Mouse (Mus musculus) effector memory CD4-positive, alpha-beta T cell, adult 7 months (primary cell): ENCODE data around the gene Agbl3. TPM values are rescaled to one million over a fixed set of nuclear protein-coding genes. Genes with fewer than 3 reads are reported as not detected.

ENCODE experiments used
- polyA plus RNA-seq: library from polyadenylated mRNA; unstranded; fragments of 100-300 nt; shearing (Covaris generic); gene quantifications from one replicate; pipeline ENCODE4 v1.2.1, GENCODE M21; 2017

Gene Agbl3
- polyA plus RNA-seq: 1.8 TPM

DNA sequence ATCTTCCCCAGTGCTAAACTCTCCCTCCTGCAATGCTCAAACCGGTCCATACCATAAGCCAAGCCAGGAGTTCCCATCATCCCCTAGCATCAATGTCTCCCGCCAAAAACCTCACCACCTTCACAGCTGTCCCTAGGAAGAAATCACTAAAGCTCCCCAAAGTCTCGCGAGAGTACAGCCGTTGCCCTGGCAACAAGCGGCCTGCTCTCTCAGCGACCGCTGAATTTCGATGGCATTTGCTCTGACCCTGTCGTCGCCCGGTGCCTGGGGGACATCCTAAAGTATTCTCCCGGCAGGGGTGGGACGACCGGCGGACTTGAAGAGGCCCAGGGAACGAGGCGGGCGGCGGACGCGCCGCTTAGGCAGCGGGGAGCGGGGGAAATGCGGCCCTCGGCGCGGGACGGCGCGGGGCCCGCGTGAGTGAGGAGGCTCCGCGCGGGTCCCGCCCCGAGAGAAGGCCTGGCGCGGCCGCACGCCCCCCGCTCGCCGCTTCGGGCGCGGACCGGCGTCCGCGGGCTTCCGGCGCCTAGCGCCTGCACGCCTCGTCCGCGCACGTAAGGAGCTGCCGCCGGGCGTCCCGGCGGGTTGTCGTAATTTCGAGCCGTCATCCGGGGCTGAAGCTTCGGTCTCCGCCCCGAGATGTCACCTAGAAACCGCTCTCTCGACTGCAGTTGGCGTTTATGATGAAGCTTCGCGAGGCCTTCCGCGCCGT lies at the start of gene Agbl3:
Gene Agbl3, plus strand, starts transcription at position 202 of the 712 bp plus-strand sequence.

DNA sequence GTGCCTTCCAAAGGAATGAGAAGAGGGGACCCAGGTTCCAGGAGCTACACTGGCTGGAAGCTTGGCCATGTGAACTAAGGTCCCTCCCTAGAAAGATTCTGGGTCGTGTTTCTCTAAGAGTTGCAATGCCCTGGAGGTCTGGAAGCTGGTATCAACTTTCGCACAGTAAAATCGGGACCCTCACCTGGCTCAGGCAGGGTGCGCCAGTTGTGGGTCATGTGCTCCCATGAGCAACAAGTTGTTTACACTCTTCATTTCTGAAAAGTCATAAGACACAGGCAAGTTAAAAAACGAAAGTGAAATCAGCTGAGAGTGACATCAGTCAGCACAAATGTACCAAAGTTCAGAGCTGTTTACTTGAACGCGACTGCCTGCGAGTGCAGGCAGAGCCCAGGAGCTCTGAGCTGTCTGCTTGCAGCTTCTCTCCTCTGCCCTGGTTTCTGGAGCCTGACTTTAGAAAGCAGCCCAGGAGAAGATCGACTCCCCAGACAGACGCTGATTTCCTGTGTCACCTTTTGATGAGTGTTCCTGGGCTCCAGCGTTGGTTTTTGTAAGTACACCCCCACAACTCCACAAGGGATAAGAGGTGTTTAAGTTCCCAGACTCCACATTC lies 82.7 kb downstream of the Agbl3 start, which contains the start of gene Tmem140:
Gene Tmem140, plus strand, starts transcription at position 356 of the 613 bp plus-strand sequence.

DNA sequence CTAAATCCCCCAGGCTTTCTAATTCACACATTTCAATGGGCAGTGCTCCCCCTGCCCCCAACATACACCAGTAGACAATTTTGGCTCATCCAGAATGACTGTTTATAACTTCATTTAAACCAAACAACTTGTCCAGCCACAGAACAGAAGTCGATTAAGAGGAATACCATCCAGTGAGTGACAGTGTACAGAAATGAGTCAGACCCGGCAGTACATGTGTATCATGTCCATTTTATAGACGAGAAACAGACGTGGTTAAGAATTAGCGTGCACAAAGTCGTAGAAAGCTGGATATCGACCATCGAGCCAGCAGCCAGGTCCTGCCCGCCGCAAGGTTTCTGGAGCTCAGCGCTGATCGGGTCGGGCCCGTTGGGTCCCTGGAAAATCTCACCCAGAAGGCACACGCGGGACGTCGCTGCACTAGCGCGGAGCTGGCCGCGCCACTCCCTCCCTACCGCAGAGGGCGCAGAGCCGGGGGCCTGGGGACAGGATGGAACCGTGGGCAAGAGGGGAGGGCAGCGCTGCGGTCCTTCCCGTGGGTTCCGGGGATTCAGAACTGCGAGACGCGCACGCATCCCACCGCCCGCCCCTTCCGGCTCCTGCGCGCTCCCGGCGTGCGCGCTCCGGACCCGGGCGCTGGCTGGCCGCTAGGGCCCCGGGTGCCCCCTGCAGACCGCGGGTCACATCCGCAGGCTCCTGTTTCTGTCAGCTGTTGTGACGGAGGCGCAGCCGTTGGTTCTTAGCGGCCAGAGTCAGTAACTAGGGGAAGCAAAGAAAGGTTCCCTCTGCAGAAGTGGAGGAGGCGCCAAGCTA lies 97.5 kb downstream of the Agbl3 start, which contains the start of gene Cyren:
Gene Cyren, minus strand, starts transcription at position 552 of the 813 bp plus-strand sequence.

Other genes starting within 250 kb of the Agbl3 start
- 0.99 TPM for gene Cald1, start 181.9 kb upstream of the Agbl3 start, polyA plus RNA-seq
- gene Tmem140, start 82.7 kb downstream of the Agbl3 start, polyA plus RNA-seq: 6.2 TPM
- 3.0 TPM for gene Cyren, start 97.6 kb downstream of the Agbl3 start, polyA plus RNA-seq
- gene Wdr91, start 130.4 kb downstream of the Agbl3 start, polyA plus RNA-seq: 15.2 TPM
- not detected for gene Stra8, start 139.7 kb downstream of the Agbl3 start, polyA plus RNA-seq
- gene Slc23a4, start 208.0 kb downstream of the Agbl3 start, polyA plus RNA-seq: 1.1 TPM